Mouse (Mus musculus) limb, embryonic 15.5 days (tissue): ENCODE results near the gene Cog1. TPM values are rescaled to one million over a fixed set of nuclear protein-coding genes. Genes with fewer than 3 reads are reported as not detected.

Source experiments
- ATAC-seq: fragments of 200-750 bp; cut with Nextera tagmentation; 2 replicates; pipeline ENCODE4 v1.8.0; 2017; ENCODE audit warnings: low read depth, moderate TSS enrichment; ENCODE audit not compliant: insufficient number of reproducible peaks, low FRiP score, low TSS enrichment
- H3K27ac ChIP-seq: fragments of 300-500 bp; sonication (generic); 2 replicates; pipeline ENCODE4 v1.5.1; 2015; ENCODE audit warnings: moderate library complexity, mild to moderate bottlenecking, inconsistent platforms
- H3K27me3 ChIP-seq: fragments of 300-500 bp; sonication (generic); 2 replicates; pipeline ENCODE4 v1.6.1; 2015; ENCODE audit warnings: inconsistent platforms
- H3K36me3 ChIP-seq: fragments of 300-500 bp; sonication (generic); 2 replicates; pipeline ENCODE4 v1.6.1; 2015; ENCODE audit warnings: inconsistent platforms
- H3K4me1 ChIP-seq: fragments of 300-500 bp; sonication (generic); 2 replicates; pipeline ENCODE4 v1.6.1; 2015; ENCODE audit warnings: inconsistent platforms
- H3K4me2 ChIP-seq: fragments of 300-500 bp; sonication (generic); 2 replicates; pipeline ENCODE4 v1.6.1; 2015; ENCODE audit warnings: mild to moderate bottlenecking, inconsistent platforms
- H3K4me3 ChIP-seq: fragments of 300-500 bp; sonication (generic); 2 replicates; pipeline ENCODE4 v1.5.1; 2015; ENCODE audit warnings: mild to moderate bottlenecking, inconsistent platforms
- H3K9ac ChIP-seq: fragments of 300-500 bp; sonication (generic); 2 replicates; pipeline ENCODE4 v1.6.1; 2015; ENCODE audit warnings: inconsistent platforms
- H3K9me3 ChIP-seq: fragments of 300-500 bp; sonication (generic); 2 replicates; pipeline ENCODE4 v1.6.1; 2016; ENCODE audit warnings: inconsistent platforms
- WGBS: fragments of 180-500 bp; shearing (Covaris S2); methylation state at CpG from one replicate; pipeline ENCODE4 v1.1.7; 2015; 5-methylcytosine and 5-hydroxymethylcytosine counted together
- polyA plus RNA-seq: library from polyadenylated mRNA; unstranded; fragments of >200 nt; fragmentation: Nextera tagmentation; extraction: Ambion mirVana; gene quantifications from 2 replicates; pipeline ENCODE4 v1.2.1, GENCODE M21; 2015

The Cog1 gene
- 24.9 and 25.4 TPM in 2 replicates for polyA plus RNA-seq

GRCm38 (mm10) chr11:113648690-113649352 lies at the start of gene Cog1:
TSS of gene Cog1 (plus strand) at chr11:113649169.
- Histone ChIP-seq H3K4me2 (peak within 1 kb of the TSS; percentile 70), H3K4me1 (peaks cover 33% of the 10 kb centered on the region), H3K27me3 (no peaks in the 10 kb centered on the region), H3K36me3 (peaks cover 22% of the 10 kb centered on the region), H3K4me3 (peak within 1 kb of the TSS; percentile 84), H3K27ac (peak within 1 kb of the TSS; percentile 91), H3K9ac (peak within 1 kb of the TSS; percentile 89), H3K9me3 (no peaks in the 10 kb centered on the region)
- WGBS: 37% methylated on average over 26 of the region's 26 CpGs
- ATAC-seq: no peak

DNA sequence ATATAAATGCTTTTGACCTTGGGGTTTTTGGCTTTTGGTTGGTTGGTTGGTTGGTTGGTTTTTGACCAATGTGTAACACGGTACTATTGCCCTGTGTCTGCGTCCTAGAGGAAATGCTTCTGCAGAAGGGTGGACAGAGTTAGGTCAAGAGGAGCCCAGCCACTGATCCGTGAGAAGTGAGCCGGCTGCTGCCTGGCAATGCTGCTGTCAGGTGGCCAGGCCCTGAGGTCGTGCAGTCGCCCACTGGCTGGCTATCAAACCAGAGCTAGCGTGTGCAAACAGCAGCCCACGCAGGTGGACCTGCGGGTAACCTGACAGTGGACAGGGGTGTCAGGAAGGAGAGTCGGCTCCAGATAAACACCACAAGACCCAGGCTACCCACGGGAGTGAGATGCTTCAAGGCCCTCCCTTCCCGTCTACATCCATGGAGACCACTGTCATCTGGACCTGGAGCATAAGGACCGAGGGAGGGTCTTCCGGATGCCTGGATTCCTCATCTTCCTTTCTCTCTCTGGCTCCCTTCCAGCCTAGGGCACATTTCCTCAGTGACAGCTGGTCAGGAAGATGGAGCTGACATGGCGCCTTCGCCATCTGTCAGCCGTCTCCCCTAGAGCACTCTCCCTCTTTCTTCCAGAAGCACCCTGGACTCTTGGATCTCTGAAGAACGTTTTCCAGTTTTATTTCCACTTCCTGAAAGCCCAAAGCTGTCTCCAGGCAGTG lies 48.3 kb upstream of the Cog1 start:
- peaks cover 11% of the 10 kb centered on the region for H3K4me1 ChIP-seq
- no peak overlapping the region for H3K9ac ChIP-seq
- 81% methylated on average over 18 of the region's 18 CpGs for WGBS
- H3K27me3 ChIP-seq: no peaks in the 10 kb centered on the region
- no peak overlapping the region for H3K4me3 ChIP-seq
- ATAC-seq: no peak
- no peaks in the 10 kb centered on the region for H3K9me3 ChIP-seq
- no peak overlapping the region for H3K27ac ChIP-seq
- no peak overlapping the region for H3K4me2 ChIP-seq
- no peaks in the 10 kb centered on the region for H3K36me3 ChIP-seq

DNA sequence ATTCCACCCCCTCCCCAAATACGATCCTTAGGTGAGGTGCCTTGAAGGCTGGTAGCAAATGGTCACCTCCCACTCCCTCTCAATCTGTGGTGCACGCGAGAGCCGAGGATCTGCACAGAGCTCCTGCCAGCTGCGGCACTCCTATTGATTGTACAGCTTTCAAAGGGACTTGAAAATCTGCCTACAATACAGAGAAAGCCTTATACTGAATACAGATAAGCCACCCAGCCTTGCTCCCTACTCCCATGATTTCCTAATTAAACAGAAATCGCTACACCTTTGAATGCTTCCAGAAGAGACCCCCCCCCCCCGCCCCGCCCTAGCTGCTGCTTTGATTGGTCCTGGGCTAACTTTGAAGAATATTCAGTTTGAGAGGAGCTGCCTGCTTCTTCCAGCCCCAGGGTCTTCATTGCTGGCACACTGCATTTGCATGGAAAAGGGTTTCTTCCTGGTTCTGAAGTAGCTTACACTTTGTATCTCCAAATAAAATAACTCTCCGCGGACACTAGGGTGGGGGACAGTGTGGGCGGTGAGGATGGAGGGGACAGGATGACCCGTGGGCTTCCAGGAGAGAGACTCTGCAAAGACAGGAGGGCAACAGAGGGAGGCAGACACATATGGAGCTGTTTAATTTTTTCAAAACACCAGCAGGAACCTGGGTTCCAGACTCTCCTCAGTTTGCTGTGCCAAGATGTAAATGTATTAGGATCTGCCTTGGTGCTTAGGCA lies 47.2 kb upstream of the Cog1 start:
- Histone ChIP-seq H3K4me1 (peaks cover 11% of the 10 kb centered on the region), H3K27me3 (no peaks in the 10 kb centered on the region), H3K9me3 (no peaks in the 10 kb centered on the region), H3K4me3 (no peak overlapping the region), H3K27ac (no peak overlapping the region), H3K36me3 (no peaks in the 10 kb centered on the region), H3K4me2 (no peak overlapping the region), H3K9ac (no peak overlapping the region)
- 58% methylated on average over 12 of the region's 12 CpGs for WGBS
- no peak for ATAC-seq

DNA sequence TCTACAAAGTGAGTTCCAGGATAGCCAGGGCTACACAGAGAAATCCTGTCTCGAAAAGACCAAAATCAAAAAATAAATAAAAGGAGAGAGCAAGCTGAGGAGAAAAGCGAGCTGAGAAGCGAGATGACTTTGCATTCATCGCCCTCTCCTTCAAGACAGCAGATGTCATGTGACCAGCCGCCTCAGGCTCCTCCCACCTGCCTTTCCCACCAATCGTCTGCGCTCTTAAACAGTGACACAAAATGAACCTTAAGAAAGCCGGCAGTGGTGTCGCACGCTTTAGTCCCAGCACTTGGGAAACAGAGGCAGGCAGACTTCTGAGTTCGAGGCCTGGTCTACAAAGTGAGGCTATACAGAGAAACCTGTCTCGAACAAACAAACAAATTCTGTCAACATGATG lies 41.4 kb upstream of the Cog1 start:
- no peaks in the 10 kb centered on the region for H3K9me3 ChIP-seq
- no peak for ATAC-seq
- H3K27me3 ChIP-seq: no peaks in the 10 kb centered on the region
- H3K9ac ChIP-seq: no peak overlapping the region
- H3K4me2 ChIP-seq: no peak overlapping the region
- H3K27ac ChIP-seq: no peak overlapping the region
- no peaks in the 10 kb centered on the region for H3K36me3 ChIP-seq
- 97% methylated on average over 12 of the region's 12 CpGs for WGBS
- H3K4me1 ChIP-seq: peaks cover 18% of the 10 kb centered on the region
- H3K4me3 ChIP-seq: no peak overlapping the region

DNA sequence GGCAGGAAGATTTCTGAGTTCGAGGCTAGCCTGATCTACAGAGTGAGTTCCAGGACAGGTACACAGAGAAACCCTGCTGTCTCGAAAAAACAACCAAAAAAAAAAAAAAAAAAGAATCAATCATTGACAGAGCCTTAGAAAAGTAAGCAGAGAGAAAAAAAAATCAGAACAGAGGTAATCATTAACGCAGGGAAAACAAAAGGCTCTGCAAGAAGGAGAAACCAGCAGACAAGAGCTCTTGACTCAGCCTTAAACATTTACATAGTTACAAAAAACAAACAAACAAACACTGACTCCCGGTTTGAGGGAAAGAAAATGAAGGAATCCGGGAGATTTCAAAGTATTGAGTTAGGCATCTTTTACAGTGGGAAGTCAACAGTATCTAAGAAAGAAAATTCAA lies 39.4 kb upstream of the Cog1 start:
- H3K4me3 ChIP-seq: no peak overlapping the region
- H3K27me3 ChIP-seq: no peaks in the 10 kb centered on the region
- no peak overlapping the region for H3K9ac ChIP-seq
- no peaks in the 10 kb centered on the region for H3K9me3 ChIP-seq
- WGBS: 82% methylated on average over 5 of the region's 5 CpGs
- H3K4me1 ChIP-seq: peaks cover 11% of the 10 kb centered on the region
- no peaks in the 10 kb centered on the region for H3K36me3 ChIP-seq
- ATAC-seq: no peak
- H3K4me2 ChIP-seq: no peak overlapping the region
- H3K27ac ChIP-seq: no peak overlapping the region

- H3K27me3 ChIP-seq: 0 out of 2 replicates have a peak, but pooled peaks cover under 1% of the 10 kb centered on the region
- H3K4me3 ChIP-seq: no peak overlapping the region
- H3K27ac ChIP-seq: no peak overlapping the region
- H3K4me1 ChIP-seq: peaks cover 11% of the 10 kb centered on the region
- no peak for ATAC-seq
- no peaks in the 10 kb centered on the region for H3K9me3 ChIP-seq
- no peak overlapping the region for H3K4me2 ChIP-seq
- no peak overlapping the region for H3K9ac ChIP-seq
- no peaks in the 10 kb centered on the region for H3K36me3 ChIP-seq
- WGBS: 39% methylated on average over 5 of the region's 5 CpGs
Observed at GRCm38 (mm10) chr11:113610266-113610665, 38.7 kb upstream of the Cog1 start.

GRCm38 (mm10) chr11:113611112-113611646 lies 37.8 kb upstream of the Cog1 start:
- no peak overlapping the region for H3K4me3 ChIP-seq
- H3K36me3 ChIP-seq: no peaks in the 10 kb centered on the region
- no peak overlapping the region for H3K9ac ChIP-seq
- WGBS: 80% methylated on average over 10 of the region's 10 CpGs
- 0 out of 2 replicates have a peak, but pooled peaks cover 4% of the 10 kb centered on the region for H3K27me3 ChIP-seq
- H3K4me1 ChIP-seq: peaks cover 11% of the 10 kb centered on the region
- H3K9me3 ChIP-seq: no peaks in the 10 kb centered on the region
- no peak for ATAC-seq
- H3K4me2 ChIP-seq: no peak overlapping the region
- no peak overlapping the region for H3K27ac ChIP-seq

GRCm38 (mm10) chr11:113611664-113612611 lies 37.0 kb upstream of the Cog1 start:
- Histone ChIP-seq H3K9me3 (no peaks in the 10 kb centered on the region), H3K27me3 (0 out of 2 replicates have a peak, but pooled peaks cover 4% of the 10 kb centered on the region), H3K4me1 (peaks cover 11% of the 10 kb centered on the region), H3K27ac (no peak overlapping the region), H3K36me3 (no peaks in the 10 kb centered on the region), H3K9ac (no peak overlapping the region), H3K4me2 (peak overlapping the region; percentile 19; the same call in 1 of the 2 replicates), H3K4me3 (no peak overlapping the region)
- 25% methylated on average over 24 of the region's 24 CpGs for WGBS
- no peak for ATAC-seq

GRCm38 (mm10) chr11:113614476-113614875 lies 34.5 kb upstream of the Cog1 start:
- peaks cover 24% of the 10 kb centered on the region for H3K27me3 ChIP-seq
- no peak overlapping the region for H3K4me2 ChIP-seq
- no peaks in the 10 kb centered on the region for H3K36me3 ChIP-seq
- H3K27ac ChIP-seq: no peak overlapping the region
- no peak overlapping the region for H3K4me3 ChIP-seq
- peaks cover 29% of the 10 kb centered on the region for H3K4me1 ChIP-seq
- no peak overlapping the region for H3K9ac ChIP-seq
- 71% methylated on average over 6 of the region's 6 CpGs for WGBS
- no peak for ATAC-seq
- H3K9me3 ChIP-seq: no peaks in the 10 kb centered on the region

GRCm38 (mm10) chr11:113617132-113617911 lies 31.6 kb upstream of the Cog1 start:
- H3K27ac ChIP-seq: no peak overlapping the region
- peaks cover 47% of the 10 kb centered on the region for H3K27me3 ChIP-seq

More at GRCm38 (mm10) chr11:113617132-113617911, 31.6 kb upstream of the Cog1 start:
- no peak overlapping the region for H3K4me2 ChIP-seq
- no peaks in the 10 kb centered on the region for H3K9me3 ChIP-seq
- H3K9ac ChIP-seq: no peak overlapping the region
- 49% methylated on average over 14 of the region's 14 CpGs for WGBS
- H3K36me3 ChIP-seq: no peaks in the 10 kb centered on the region
- H3K4me1 ChIP-seq: peaks cover 25% of the 10 kb centered on the region
- H3K4me3 ChIP-seq: no peak overlapping the region
- ATAC-seq: no peak
